Mouse (Mus musculus): ENCODE data around the gene Rsph1.

The Rsph1 gene

DNA sequence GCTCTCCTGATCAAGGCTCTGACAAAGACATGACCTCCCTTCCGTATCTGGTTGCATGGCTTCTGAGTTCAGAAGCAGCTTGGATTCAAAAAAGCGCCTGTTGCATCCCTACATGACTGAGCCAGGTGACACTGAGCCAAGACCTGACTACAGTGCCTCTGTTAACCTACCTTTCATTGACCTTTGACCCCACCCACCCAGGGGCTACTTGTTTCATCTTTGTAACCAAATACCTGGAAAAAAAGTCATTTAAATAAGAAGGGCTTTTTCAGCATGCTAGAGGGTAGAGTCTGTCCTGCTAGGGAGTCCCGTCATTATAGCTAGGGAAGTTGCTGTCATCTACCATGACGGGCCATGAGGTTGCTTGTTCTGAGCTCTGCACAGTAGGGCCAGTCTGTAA, 26.2 kb upstream of the Rsph1 start:
- no peak for DNase-seq

- DNase-seq = no peak
Observed at GRCm38 (mm10) chr17:31300736-31301135, 23.6 kb upstream of the Rsph1 start.

- no peak for DNase-seq
Observed at GRCm38 (mm10) chr17:31299981-31300380, 22.8 kb upstream of the Rsph1 start.

GRCm38 (mm10) chr17:31298419-31299209, 21.4 kb upstream of the Rsph1 start:
- no peak for DNase-seq

GRCm38 (mm10) chr17:31297521-31297939, 20.3 kb upstream of the Rsph1 start:
- no peak for DNase-seq

- DNase-seq = peak; percentile 41
Observed at GRCm38 (mm10) chr17:31295892-31296781, 19.0 kb upstream of the Rsph1 start.

DNA sequence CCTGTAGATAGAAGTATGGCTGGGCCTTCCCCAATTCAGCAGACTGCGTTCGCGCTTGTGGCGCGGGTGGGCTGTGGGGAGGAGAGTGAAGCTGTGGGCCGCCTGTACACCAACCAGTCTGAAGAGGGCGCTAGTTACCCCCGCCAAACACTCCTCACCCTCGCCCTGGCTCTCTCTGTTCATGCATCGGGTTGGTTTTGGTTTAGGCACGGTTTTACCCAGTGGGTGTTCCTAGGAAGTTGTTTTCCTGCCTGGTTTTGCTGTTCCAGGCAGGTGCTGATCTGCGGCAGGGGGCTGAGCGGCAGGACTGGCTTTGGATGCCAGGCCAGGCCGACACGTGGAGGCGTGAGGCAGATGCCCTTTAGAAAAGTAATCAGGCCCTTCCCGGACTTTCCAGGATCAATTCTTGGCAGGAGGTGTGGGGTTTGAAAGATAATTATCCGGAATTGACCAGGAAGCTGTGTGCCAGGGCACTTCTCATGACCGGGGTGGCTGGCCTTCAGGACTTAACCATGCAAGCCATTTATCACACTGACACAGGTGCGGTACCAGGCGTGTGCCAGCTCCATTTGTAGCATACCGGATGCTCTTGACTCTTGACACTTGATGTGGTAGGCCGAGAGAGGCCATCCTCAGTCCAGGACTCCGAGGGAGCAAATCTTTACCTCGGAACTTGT, 18.2 kb upstream of the Rsph1 start:
- DNase-seq = no peak

- DNase-seq = no peak
Observed at GRCm38 (mm10) chr17:31294363-31295214, 17.4 kb upstream of the Rsph1 start.

DNA sequence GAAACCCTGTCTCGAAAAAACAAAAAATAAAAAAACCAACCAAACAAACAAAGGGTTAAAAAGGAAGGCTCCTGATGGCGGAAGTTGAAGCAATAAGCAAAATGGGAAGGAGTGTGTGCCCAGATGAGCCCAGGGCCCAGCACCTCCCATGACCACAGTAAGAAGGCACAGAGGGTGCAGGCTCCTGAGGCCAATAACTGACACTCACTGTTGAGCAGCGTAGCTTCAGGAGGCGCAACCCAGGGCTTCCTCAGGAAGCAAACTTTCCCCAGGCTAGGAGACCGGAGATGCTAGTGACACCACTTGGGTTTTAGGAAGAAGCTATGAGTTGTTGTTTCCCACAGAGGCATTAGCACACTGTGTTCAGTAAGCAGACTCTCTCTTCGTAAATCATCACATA, 13.7 kb upstream of the Rsph1 start:
- no peak for DNase-seq

DNA sequence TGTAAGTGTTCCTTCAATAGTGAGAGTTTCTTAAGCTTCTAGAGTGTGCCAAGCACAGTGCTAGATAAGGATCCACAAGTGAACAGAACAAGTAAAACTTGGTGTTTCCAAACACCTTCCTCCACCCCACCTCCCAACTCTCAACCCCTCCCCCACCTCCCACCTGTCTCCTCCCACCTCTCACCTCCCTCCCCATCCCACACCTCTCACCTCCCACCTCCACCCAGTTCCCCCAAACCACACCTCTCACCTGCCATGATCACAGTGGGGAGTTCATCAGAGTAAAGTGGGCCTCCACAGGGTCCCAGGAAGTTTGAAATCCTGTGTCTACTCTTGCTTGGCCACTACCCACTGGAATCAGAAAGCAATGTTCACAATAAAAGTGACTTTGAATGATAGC, 13.1 kb upstream of the Rsph1 start:
- no peak for DNase-seq

- no peak for DNase-seq
Observed at GRCm38 (mm10) chr17:31288999-31289726, 12.0 kb upstream of the Rsph1 start.

DNA sequence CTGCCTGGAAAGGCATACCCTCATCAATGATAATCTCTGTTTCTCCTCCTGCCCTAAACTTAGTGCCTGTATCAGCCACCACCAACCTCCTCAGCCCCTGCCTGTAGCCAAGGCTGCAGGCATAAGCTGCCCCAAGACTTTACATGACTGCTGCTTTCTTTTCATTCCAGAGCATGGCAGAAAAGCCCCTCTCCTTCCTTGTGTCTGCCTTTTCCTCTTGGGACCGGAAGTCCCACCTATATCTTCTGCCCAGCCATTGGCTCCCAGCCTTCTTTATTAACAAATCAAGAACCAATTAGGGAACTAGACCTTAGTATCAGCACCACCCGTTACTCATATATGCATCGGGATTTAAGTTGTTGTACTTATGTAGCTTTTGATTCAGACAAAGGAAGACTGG, 10.0 kb upstream of the Rsph1 start:
- no peak for DNase-seq

DNA sequence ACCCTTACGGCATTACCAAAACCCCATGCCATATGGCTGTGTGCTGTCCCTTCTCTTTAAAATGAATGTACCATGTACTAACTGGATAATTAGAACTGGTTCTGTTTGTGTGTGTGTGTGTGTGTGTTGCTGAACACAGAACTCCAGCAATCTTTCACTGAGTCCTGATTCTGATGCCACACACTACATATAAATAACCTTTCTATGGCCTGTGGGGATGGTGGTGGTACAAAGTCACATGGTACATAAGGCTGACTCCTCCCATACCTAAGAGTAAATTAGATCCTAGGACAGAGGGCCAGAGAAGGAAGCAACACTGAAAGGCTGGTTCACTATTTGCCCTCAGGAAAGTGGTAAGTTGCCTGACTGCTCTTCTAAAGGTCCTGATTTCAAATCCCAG, 9.3 kb upstream of the Rsph1 start, which contains the start of gene Slc37a1:
Gene Slc37a1 (plus strand): TSS at position 301 of the 400 bp plus-strand sequence.
- DNase-seq = no peak

- no peak for DNase-seq
Observed at GRCm38 (mm10) chr17:31285867-31286266, 8.7 kb upstream of the Rsph1 start.

GRCm38 (mm10) chr17:31282687-31283053, 5.5 kb upstream of the Rsph1 start:
- DNase-seq = no peak

DNA sequence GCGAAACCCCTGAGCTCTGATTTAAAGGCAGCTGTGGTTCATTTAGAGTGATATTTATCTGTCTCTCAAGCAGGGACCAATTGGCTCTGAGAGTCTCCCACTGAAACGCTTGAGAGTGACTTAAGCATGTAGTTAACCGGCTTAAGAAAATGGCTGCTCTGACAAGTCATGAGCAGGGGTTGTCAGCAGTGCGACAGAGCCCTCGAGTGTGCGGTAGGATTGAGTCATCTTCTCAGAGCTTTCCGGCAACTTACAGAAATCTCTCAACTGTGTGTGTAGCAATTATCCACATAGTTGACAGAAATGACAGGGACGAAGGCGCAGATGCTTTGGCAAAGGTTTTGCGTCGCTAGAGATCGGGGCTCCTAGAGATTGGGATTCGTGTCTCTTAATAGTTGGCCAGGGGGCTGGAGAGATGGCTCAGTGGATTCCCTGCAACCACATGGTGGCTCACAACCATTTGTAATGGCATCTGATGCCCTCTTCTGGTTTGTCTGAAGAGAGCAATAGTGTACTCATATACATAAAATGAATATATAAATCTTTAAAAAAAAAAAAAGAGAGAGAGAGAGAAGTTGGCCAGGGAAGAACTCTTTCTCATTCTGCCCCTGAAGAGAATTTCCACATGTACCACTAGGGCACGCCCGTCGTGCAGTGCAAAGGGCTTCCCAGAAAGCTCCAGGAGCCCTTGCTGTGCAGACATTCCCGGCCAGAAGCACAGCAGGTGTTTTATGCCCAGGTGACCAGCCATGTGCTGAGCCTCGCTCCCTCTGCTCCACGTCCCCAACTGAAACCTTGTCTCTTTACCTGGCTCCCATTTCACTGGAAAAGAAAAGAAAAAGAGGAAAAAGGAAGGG, 4.9 kb upstream of the Rsph1 start:
- no peak for DNase-seq

DNA sequence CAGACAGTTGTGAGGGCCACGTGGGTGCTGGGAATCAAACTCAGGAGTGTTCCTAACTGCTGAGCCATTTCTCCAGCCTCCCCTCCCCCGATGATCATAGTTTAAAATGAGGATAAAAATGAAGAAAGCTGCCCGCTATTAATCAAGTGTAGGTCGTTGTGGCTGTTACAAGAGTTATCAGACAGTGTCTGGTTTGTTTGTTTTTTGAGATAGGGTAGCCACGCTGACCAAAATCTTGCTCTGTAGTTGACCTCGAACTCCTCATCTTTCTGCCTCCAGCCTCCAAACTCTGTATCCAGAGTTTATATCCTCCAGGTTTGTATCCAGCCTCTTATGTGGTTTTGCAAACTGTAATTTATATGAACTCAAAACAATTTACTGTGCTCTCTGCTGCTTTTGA, 3.1 kb upstream of the Rsph1 start:
- DNase-seq = no peak

DNA sequence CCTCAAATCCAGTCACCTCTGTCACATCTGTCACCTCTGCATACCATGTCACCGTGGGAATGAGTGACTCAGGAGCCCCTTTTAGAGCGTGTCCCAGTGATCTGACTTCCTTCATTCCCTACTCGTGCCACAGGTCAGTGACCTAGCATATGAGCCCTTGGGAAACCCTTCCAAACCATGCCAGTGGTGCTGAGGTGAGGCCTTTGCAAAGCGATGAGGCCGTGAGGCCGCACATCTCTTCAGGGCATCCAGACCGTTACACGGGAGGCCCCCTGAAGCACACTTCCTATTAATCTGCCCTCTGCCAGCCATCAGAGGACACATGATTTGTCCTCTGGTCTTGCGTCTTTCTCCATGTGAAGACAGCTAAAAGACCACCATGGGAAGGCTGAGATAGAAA, 2.4 kb upstream of the Rsph1 start:
- no peak for DNase-seq

- no peak for DNase-seq
Observed at GRCm38 (mm10) chr17:31277931-31278330, 748 bp upstream of the Rsph1 start.

GRCm38 (mm10) chr17:31276207-31276921, 819 bp downstream of the Rsph1 start:
- DNase-seq = no peak

All from cerebellum, adult 11 months (tissue).